Mouse (Mus musculus) T-cell, adult 2 months (primary cell): ENCODE measurements around the gene Gna11.

Source experiments
- DNase-seq: peaks from one replicate; pipeline ENCODE4 v3.0.0; 2022; ENCODE audit warnings: low spot score

Gene Gna11

GRCm38 (mm10) chr10:81545161-81545747, at the start of gene Gna11:
Gene Gna11, minus strand, starts transcription at chr10:81545190.
- peak; percentile 99 for DNase-seq

- DNase-seq, result no peak
Measured at GRCm38 (mm10) chr10:81593935-81594334, 48.9 kb upstream of the Gna11 start.

- DNase-seq, result no peak
Measured at GRCm38 (mm10) chr10:81593223-81593622, 48.2 kb upstream of the Gna11 start.

GRCm38 (mm10) chr10:81592631-81593030, 47.6 kb upstream of the Gna11 start:
- no peak for DNase-seq

GRCm38 (mm10) chr10:81591846-81592245, 46.9 kb upstream of the Gna11 start:
- no peak for DNase-seq

GRCm38 (mm10) chr10:81588739-81589138, 43.7 kb upstream of the Gna11 start:
- DNase-seq, result no peak

GRCm38 (mm10) chr10:81583347-81583746, 38.4 kb upstream of the Gna11 start:
- no peak for DNase-seq

GRCm38 (mm10) chr10:81580441-81581070, 35.6 kb upstream of the Gna11 start:
- peak; percentile 28 for DNase-seq

GRCm38 (mm10) chr10:81579967-81580366, 35.0 kb upstream of the Gna11 start:
- no peak for DNase-seq

- DNase-seq, result peak; percentile 29
Measured at GRCm38 (mm10) chr10:81575695-81576094, 30.7 kb upstream of the Gna11 start.

GRCm38 (mm10) chr10:81575208-81575631, 30.2 kb upstream of the Gna11 start:
- no peak for DNase-seq

- no peak for DNase-seq
Measured at GRCm38 (mm10) chr10:81574081-81575056, 29.4 kb upstream of the Gna11 start, which contains the start of gene Tle2. Gene Tle2, plus strand, starts transcription at chr10:81574561.

- no peak for DNase-seq
Measured at GRCm38 (mm10) chr10:81572975-81573374, 28.0 kb upstream of the Gna11 start.

GRCm38 (mm10) chr10:81572133-81572671, 27.2 kb upstream of the Gna11 start:
- no peak for DNase-seq

- peak; percentile 90 for DNase-seq
Measured at GRCm38 (mm10) chr10:81571501-81571876, 26.5 kb upstream of the Gna11 start.

GRCm38 (mm10) chr10:81570831-81571500, 26.0 kb upstream of the Gna11 start:
- peak; percentile 71 for DNase-seq

- DNase-seq, result no peak
Measured at GRCm38 (mm10) chr10:81570238-81570800, 25.3 kb upstream of the Gna11 start.

- DNase-seq, result no peak
Measured at GRCm38 (mm10) chr10:81569507-81570237, 24.7 kb upstream of the Gna11 start.

GRCm38 (mm10) chr10:81568381-81569191, 23.6 kb upstream of the Gna11 start:
- DNase-seq, result no peak
